10 mouse cellular contexts compared by ENCODE assay signal in the genomic region with DNA sequence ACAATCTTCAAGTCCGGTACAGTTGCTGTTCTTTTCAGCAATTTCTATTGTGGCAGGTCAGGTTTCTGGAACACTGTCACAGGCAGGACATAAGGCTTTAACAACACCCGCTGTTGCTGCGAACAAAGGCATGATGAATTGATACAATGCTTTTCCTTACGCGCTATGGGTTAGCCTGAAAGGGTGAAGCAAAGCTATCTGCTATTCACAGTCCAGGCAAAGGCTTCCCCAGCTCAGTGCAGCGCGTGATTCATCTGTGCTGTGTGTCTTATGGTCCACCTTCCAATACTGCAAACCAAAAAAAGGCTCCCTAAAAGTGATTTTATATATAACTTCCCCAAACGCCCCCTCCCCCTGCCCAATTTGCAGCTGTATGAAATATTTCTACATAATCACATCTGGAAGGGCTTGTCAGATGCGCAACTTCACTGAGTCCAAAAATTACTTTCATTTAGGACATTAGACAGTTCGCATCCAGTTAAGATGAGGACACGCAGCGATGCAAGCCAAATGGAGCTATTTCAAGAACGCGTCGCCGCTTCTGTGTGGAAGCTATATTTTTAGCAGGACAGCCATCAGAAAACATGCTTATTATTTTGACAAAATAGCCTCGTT.
A peak's percentile ranks its signal among the peaks of the same experiment; 100 is the strongest.
DNase-seq lines count a peak whose midpoint lies in the region; ATAC-seq lines count a peak whose summit lies in the region.
"Had no signal": no experiment of that assay in that cellular context is flagged by ENCODE, and none has a peak within 500 bp of the region (broad histone marks: within the 10 kb centered on the region; RNA-seq: fewer than 3 reads in every experiment).

No protein-coding gene starts in this region.

- H3K27me3 ChIP-seq in lung, embryonic 16.5 days (ENCODE audit: control insufficient read depth, insufficient read depth, low read depth, low read length), result no peaks in the 10 kb centered on the region
- H3K27me3 ChIP-seq: CH12.LX had no signal

- 51% methylated on average over 17 of the region's 17 CpGs for WGBS in lung, embryonic 16.5 days

- no peak overlapping the region for H3K9ac ChIP-seq in lung, embryonic 16.5 days (ENCODE audit: low read length)

- no peak overlapping the region for H3K27ac ChIP-seq in lung, embryonic 16.5 days (ENCODE audit: low read length)

- ATAC-seq in lung, embryonic 16.5 days (ENCODE audit: low read depth), result peak; percentile 26; the same call in 1 of the 2 replicates

- 0 out of 2 replicates have a peak, but pooled peaks cover 2% of the 10 kb centered on the region for H3K4me1 ChIP-seq in lung, embryonic 16.5 days (replicated peaks; ENCODE audit: control insufficient read depth, insufficient read depth, low read length)

- intact Hi-C loops in gastrocnemius, postnatal 36 days (cut with DNase I), result no loop called here

- H3K36me3 ChIP-seq in lung, embryonic 16.5 days (ENCODE audit: control insufficient read depth, insufficient read depth, low read length), result no peaks in the 10 kb centered on the region

- peak overlapping the region; percentile 22; the same call in 1 of the 2 replicates for H3K4me3 ChIP-seq in lung, embryonic 16.5 days (ENCODE audit: low read length)

- H3K4me2 ChIP-seq in lung, embryonic 16.5 days (ENCODE audit: low read depth, low read length), result peak overlapping the region; percentile 44

- DNase-seq in gastrocnemius, postnatal 4 days (ENCODE audit: low spot score in 2 of 2), result peak; percentile 15 to 29
- no peak for DNase-seq in gastrocnemius, postnatal 36 days
- DNase-seq in lung, adult 18-20 months, result no peak
- peak; percentile 1 for DNase-seq in lung, postnatal 14 days
- peak; percentile 54 for DNase-seq in telencephalon, adult 2 months (ENCODE audit: low read depth, low spot score)
- no peak for DNase-seq in adrenal gland, adult 18-20 months (ENCODE audit: low spot score in 2 of 2)
- no peak for DNase-seq in cerebellum, adult 11 months
- DNase-seq: adrenal gland, postnatal 25 days had no signal

- H3K9me3 ChIP-seq in lung, embryonic 16.5 days (ENCODE audit: control insufficient read depth, low read length), result no peaks in the 10 kb centered on the region

Comparison
In these comparisons a context has a peak if more than half of its experiments do, and no peak if none do; other contexts are left out.
1. DNase-seq: peak in gastrocnemius, postnatal 4 days (2 of 2), lung, postnatal 14 days (single experiment) and telencephalon, adult 2 months (single experiment); none in gastrocnemius, postnatal 36 days (0 of 2), lung, adult 18-20 months (0 of 2), adrenal gland, adult 18-20 months (0 of 2) and cerebellum, adult 11 months (single experiment).